Mouse (Mus musculus): ENCODE data around the gene Cst13. TPM values are rescaled to one million over a fixed set of nuclear protein-coding genes. Genes with fewer than 3 reads are reported as not detected.

The Cst13 gene
- polyA plus RNA-seq, 1 experiment from 2014 or later: not detected

- Histone ChIP-seq H3K36me3 (ENCODE audit: insufficient read depth, low read length) (no peaks in the 10 kb centered on the region), H3K4me3 (ENCODE audit: low read length) (no peak overlapping the region), H3K9ac (replicated peaks; ENCODE audit: low read length) (no peak overlapping the region), H3K27me3 (ENCODE audit: insufficient read depth, low read length) (no peaks in the 10 kb centered on the region), H3K27ac (ENCODE audit: low read length) (no peak overlapping the region), H3K9me3 (ENCODE audit: low read length) (no peaks in the 10 kb centered on the region), H3K4me2 (replicated peaks; ENCODE audit: low read depth, low read length) (no peak overlapping the region), H3K4me1 (ENCODE audit: insufficient read depth, low read length) (no peaks in the 10 kb centered on the region)
- ATAC-seq (ENCODE audit: low FRiP score, low TSS enrichment): no peak
- 82% methylated on average over 2 of the region's 2 CpGs for WGBS
Observed at GRCm38 (mm10) chr2:148839224-148839623, 19.3 kb downstream of the Cst13 start.

GRCm38 (mm10) chr2:148851116-148851906, 31.4 kb downstream of the Cst13 start:
- Histone ChIP-seq H3K4me1 (ENCODE audit: insufficient read depth, low read length) (no peaks in the 10 kb centered on the region), H3K9me3 (ENCODE audit: low read length) (no peaks in the 10 kb centered on the region), H3K27me3 (ENCODE audit: insufficient read depth, low read length) (no peaks in the 10 kb centered on the region), H3K27ac (ENCODE audit: low read length) (no peak overlapping the region), H3K36me3 (ENCODE audit: insufficient read depth, low read length) (no peaks in the 10 kb centered on the region), H3K4me2 (replicated peaks; ENCODE audit: low read depth, low read length) (peak overlapping the region; percentile 27; the same call in 1 of the 2 replicates), H3K4me3 (ENCODE audit: low read length) (no peak overlapping the region), H3K9ac (replicated peaks; ENCODE audit: low read length) (no peak overlapping the region)
- WGBS: 46% methylated on average over 8 of the region's 8 CpGs
- peak; percentile 81; the same call in 1 of the 2 replicates for ATAC-seq (ENCODE audit: low FRiP score, low TSS enrichment)

- H3K4me3 ChIP-seq (ENCODE audit: low read length): no peak overlapping the region
- H3K4me2 ChIP-seq (replicated peaks; ENCODE audit: low read depth, low read length): no peak overlapping the region
- ATAC-seq (ENCODE audit: low FRiP score, low TSS enrichment): no peak
- H3K27ac ChIP-seq (ENCODE audit: low read length): peak overlapping the region; percentile 24; the same call in 1 of the 2 replicates
- H3K27me3 ChIP-seq (ENCODE audit: insufficient read depth, low read length): no peaks in the 10 kb centered on the region
- 65% methylated on average over 8 of the region's 8 CpGs for WGBS
- no peaks in the 10 kb centered on the region for H3K36me3 ChIP-seq (ENCODE audit: insufficient read depth, low read length)
- H3K9ac ChIP-seq (replicated peaks; ENCODE audit: low read length): no peak overlapping the region
- H3K9me3 ChIP-seq (ENCODE audit: low read length): no peaks in the 10 kb centered on the region
- no peaks in the 10 kb centered on the region for H3K4me1 ChIP-seq (ENCODE audit: insufficient read depth, low read length)
Observed at GRCm38 (mm10) chr2:148856630-148857400, 36.9 kb downstream of the Cst13 start.

- Histone ChIP-seq H3K4me1 (ENCODE audit: insufficient read depth, low read length) (no peaks in the 10 kb centered on the region), H3K9ac (replicated peaks; ENCODE audit: low read length) (no peak overlapping the region), H3K4me3 (ENCODE audit: low read length) (no peak overlapping the region), H3K9me3 (ENCODE audit: low read length) (no peaks in the 10 kb centered on the region), H3K4me2 (replicated peaks; ENCODE audit: low read depth, low read length) (no peak overlapping the region), H3K36me3 (ENCODE audit: insufficient read depth, low read length) (no peaks in the 10 kb centered on the region), H3K27me3 (ENCODE audit: insufficient read depth, low read length) (no peaks in the 10 kb centered on the region), H3K27ac (ENCODE audit: low read length) (no peak overlapping the region)
- WGBS: 87% methylated on average over 4 of the region's 4 CpGs
- ATAC-seq (ENCODE audit: low FRiP score, low TSS enrichment): no peak
Observed at GRCm38 (mm10) chr2:148857506-148857905, 37.6 kb downstream of the Cst13 start.

- no peak overlapping the region for H3K9ac ChIP-seq (replicated peaks; ENCODE audit: low read length)
- H3K4me2 ChIP-seq (replicated peaks; ENCODE audit: low read depth, low read length): no peak overlapping the region
- no peak overlapping the region for H3K27ac ChIP-seq (ENCODE audit: low read length)
- no peaks in the 10 kb centered on the region for H3K4me1 ChIP-seq (ENCODE audit: insufficient read depth, low read length)
- no peaks in the 10 kb centered on the region for H3K9me3 ChIP-seq (ENCODE audit: low read length)
- no peak for ATAC-seq (ENCODE audit: low FRiP score, low TSS enrichment)
- H3K27me3 ChIP-seq (ENCODE audit: insufficient read depth, low read length): no peaks in the 10 kb centered on the region
- H3K36me3 ChIP-seq (ENCODE audit: insufficient read depth, low read length): no peaks in the 10 kb centered on the region
- no peak overlapping the region for H3K4me3 ChIP-seq (ENCODE audit: low read length)
- 82% methylated on average over 4 of the region's 4 CpGs for WGBS
Observed at GRCm38 (mm10) chr2:148860993-148861392, 41.1 kb downstream of the Cst13 start.

- H3K27me3 ChIP-seq (ENCODE audit: insufficient read depth, low read length): no peaks in the 10 kb centered on the region
- H3K4me3 ChIP-seq (ENCODE audit: low read length): no peak overlapping the region
- no peaks in the 10 kb centered on the region for H3K9me3 ChIP-seq (ENCODE audit: low read length)
- no peaks in the 10 kb centered on the region for H3K4me1 ChIP-seq (ENCODE audit: insufficient read depth, low read length)
- H3K4me2 ChIP-seq (replicated peaks; ENCODE audit: low read depth, low read length): no peak overlapping the region
- H3K27ac ChIP-seq (ENCODE audit: low read length): no peak overlapping the region
- no peak overlapping the region for H3K9ac ChIP-seq (replicated peaks; ENCODE audit: low read length)
- no peaks in the 10 kb centered on the region for H3K36me3 ChIP-seq (ENCODE audit: insufficient read depth, low read length)
- no peak for ATAC-seq (ENCODE audit: low FRiP score, low TSS enrichment)
Observed at GRCm38 (mm10) chr2:148861693-148862092, 41.8 kb downstream of the Cst13 start.

GRCm38 (mm10) chr2:148864966-148865365, 45.1 kb downstream of the Cst13 start, which contains the start of gene 9230104L09Rik:
9230104L09Rik (minus strand) TSS chr2:148865038.
- ATAC-seq (ENCODE audit: low FRiP score, low TSS enrichment): no peak
- Histone ChIP-seq H3K36me3 (ENCODE audit: insufficient read depth, low read length) (no peaks in the 10 kb centered on the region), H3K27me3 (ENCODE audit: insufficient read depth, low read length) (no peaks in the 10 kb centered on the region), H3K4me3 (ENCODE audit: low read length) (no peak within 1 kb of the TSS), H3K9me3 (ENCODE audit: low read length) (no peaks in the 10 kb centered on the region), H3K27ac (ENCODE audit: low read length) (no peak within 1 kb of the TSS), H3K9ac (replicated peaks; ENCODE audit: low read length) (no peak within 1 kb of the TSS), H3K4me2 (replicated peaks; ENCODE audit: low read depth, low read length) (no peak within 1 kb of the TSS), H3K4me1 (ENCODE audit: insufficient read depth, low read length) (no peaks in the 10 kb centered on the region)
- WGBS: 50% methylated on average over 2 of the region's 2 CpGs

GRCm38 (mm10) chr2:148868959-148869358, 49.1 kb downstream of the Cst13 start:
- Histone ChIP-seq H3K4me3 (ENCODE audit: low read length) (no peak overlapping the region), H3K4me1 (ENCODE audit: insufficient read depth, low read length) (peaks cover 13% of the 10 kb centered on the region), H3K9me3 (ENCODE audit: low read length) (no peaks in the 10 kb centered on the region), H3K9ac (replicated peaks; ENCODE audit: low read length) (no peak overlapping the region), H3K27me3 (ENCODE audit: insufficient read depth, low read length) (no peaks in the 10 kb centered on the region), H3K27ac (ENCODE audit: low read length) (no peak overlapping the region), H3K36me3 (ENCODE audit: insufficient read depth, low read length) (peaks cover 17% of the 10 kb centered on the region), H3K4me2 (replicated peaks; ENCODE audit: low read depth, low read length) (no peak overlapping the region)
- 65% methylated on average over 1 of the region's 1 CpGs for WGBS
- no peak for ATAC-seq (ENCODE audit: low FRiP score, low TSS enrichment)

GRCm38 (mm10) chr2:148870526-148870925, 50.6 kb downstream of the Cst13 start:
- H3K27me3 ChIP-seq (ENCODE audit: insufficient read depth, low read length): no peaks in the 10 kb centered on the region
- WGBS: 89% methylated on average over 3 of the region's 3 CpGs
- H3K9ac ChIP-seq (replicated peaks; ENCODE audit: low read length): no peak overlapping the region
- no peak for ATAC-seq (ENCODE audit: low FRiP score, low TSS enrichment)
- H3K4me1 ChIP-seq (ENCODE audit: insufficient read depth, low read length): peaks cover 21% of the 10 kb centered on the region
- no peak overlapping the region for H3K27ac ChIP-seq (ENCODE audit: low read length)
- no peak overlapping the region for H3K4me2 ChIP-seq (replicated peaks; ENCODE audit: low read depth, low read length)
- no peaks in the 10 kb centered on the region for H3K9me3 ChIP-seq (ENCODE audit: low read length)
- H3K36me3 ChIP-seq (ENCODE audit: insufficient read depth, low read length): peaks cover 17% of the 10 kb centered on the region
- H3K4me3 ChIP-seq (ENCODE audit: low read length): no peak overlapping the region

GRCm38 (mm10) chr2:148872860-148873259, 53.0 kb downstream of the Cst13 start:
- Histone ChIP-seq H3K27ac (ENCODE audit: low read length) (0 out of 2 replicates have a peak overlapping the region, but pooled peaks have one; percentile 0), H3K9ac (replicated peaks; ENCODE audit: low read length) (no peak overlapping the region), H3K27me3 (ENCODE audit: insufficient read depth, low read length) (no peaks in the 10 kb centered on the region), H3K4me3 (ENCODE audit: low read length) (peak overlapping the region; percentile 61), H3K9me3 (ENCODE audit: low read length) (no peaks in the 10 kb centered on the region), H3K4me2 (replicated peaks; ENCODE audit: low read depth, low read length) (peak overlapping the region; percentile 86; the same call in 1 of the 2 replicates), H3K4me1 (ENCODE audit: insufficient read depth, low read length) (peaks cover 26% of the 10 kb centered on the region), H3K36me3 (ENCODE audit: insufficient read depth, low read length) (peaks cover 17% of the 10 kb centered on the region)
- 65% methylated on average over 4 of the region's 4 CpGs for WGBS
- no peak for ATAC-seq (ENCODE audit: low FRiP score, low TSS enrichment)
